Mouse (Mus musculus) kidney, postnatal 14 days (tissue): ENCODE data around the gene Aqp5.

Source experiments
- DNase-seq: peaks from one replicate; pipeline ENCODE4 v3.0.0; 2022; ENCODE audit warnings: mixed read lengths

Gene Aqp5

DNA sequence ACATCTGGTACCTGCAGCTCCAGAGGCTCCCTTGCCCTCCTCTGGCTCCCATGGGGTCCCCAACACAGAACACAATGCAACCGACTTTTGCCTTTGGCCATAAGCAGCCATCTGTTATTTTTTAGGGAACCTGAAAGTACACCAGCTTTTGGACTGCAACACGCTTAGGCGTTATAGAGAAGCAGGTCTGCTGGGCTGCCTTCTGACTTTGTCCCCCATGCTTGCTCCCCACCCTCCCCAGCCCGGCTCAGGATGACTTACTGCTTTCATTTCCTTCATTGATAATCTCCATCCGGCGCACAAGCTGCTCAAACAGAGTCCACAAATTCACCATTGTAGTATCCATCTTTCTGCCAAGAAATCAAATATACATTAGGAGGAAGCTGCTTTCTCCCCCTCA is 52.0 kb downstream of the Aqp5 start:
- DNase-seq = no peak

DNA sequence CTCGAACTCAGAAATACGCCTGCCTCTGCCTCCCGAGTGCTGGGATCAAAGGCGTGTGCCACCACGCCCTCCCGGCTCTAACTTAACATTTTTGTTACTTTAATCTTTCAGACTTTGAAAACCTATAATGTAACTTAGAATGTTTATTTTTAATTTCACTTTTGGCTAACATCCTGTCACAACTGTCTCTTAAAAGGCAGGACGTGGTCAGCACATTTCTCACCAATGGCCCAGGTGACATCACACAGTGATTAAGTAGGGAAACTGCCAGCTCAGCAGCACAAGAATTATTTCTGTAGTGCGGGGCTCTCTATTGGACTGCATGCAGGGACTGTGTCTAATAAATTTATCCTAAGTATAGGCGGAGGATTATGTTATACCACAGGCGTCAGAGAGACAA is 53.2 kb downstream of the Aqp5 start:
- DNase-seq = no peak
